Mouse (Mus musculus) MEL (cell line): ENCODE data around the gene Ak5. TPM values are rescaled to one million over a fixed set of nuclear protein-coding genes. Genes with fewer than 3 reads are reported as not detected.

Experiments used
- DNase-seq: peaks from one replicate; pipeline ENCODE4 v3.0.0; 2011; ENCODE audit warnings: low read depth, low spot score
- H3K27ac ChIP-seq: 2 replicates; pipeline ENCODE4 v1.5.1; 2012; ENCODE audit warnings: low read depth, mild to moderate bottlenecking, control low read depth, low read length, moderate library complexity; ENCODE audit not compliant: control insufficient read depth
- H3K27me3 ChIP-seq, 2 experiments: fragments of 150-350 bp in 1 of 2; sonication (generic) in 1 of 2; 2 replicates each; pipeline ENCODE4 v1.6.1; 2012; ENCODE audit warnings: low read length in 2 of 2, mild to moderate bottlenecking in 2 of 2, improper control_type of control experiment in 1 of 2, moderate library complexity in 1 of 2; ENCODE audit not compliant: insufficient read depth in 2 of 2, control insufficient read depth in 1 of 2
- H3K36me3 ChIP-seq, 2 experiments: 2 replicates each; pipeline ENCODE4 v1.6.1; 2012 to 2014; ENCODE audit warnings: low read length in 2 of 2, improper control_type of control experiment in 1 of 2, inconsistent platforms in 1 of 2, mild to moderate bottlenecking in 1 of 2; ENCODE audit not compliant: insufficient read depth in 2 of 2, control insufficient read depth in 1 of 2
- H3K4me1 ChIP-seq, 2 experiments: fragments of 150-350 bp in 1 of 2; sonication (generic) in 1 of 2; 2 replicates each; pipeline ENCODE4 v1.6.1; 2012; ENCODE audit warnings: low read length in 2 of 2, improper control_type of control experiment in 1 of 2, mild to moderate bottlenecking in 1 of 2; ENCODE audit not compliant: insufficient read depth in 2 of 2, control insufficient read depth in 1 of 2
- H3K4me3 ChIP-seq, 2 experiments: fragments of 150-350 bp in 1 of 2; sonication (generic) in 1 of 2; 2 replicates each; pipeline ENCODE4 v1.5.1; 2012; ENCODE audit warnings: low read depth in 2 of 2, low read length in 2 of 2, mild to moderate bottlenecking in 2 of 2, moderate library complexity in 2 of 2, control low read depth in 1 of 2, improper control_type of control experiment in 1 of 2; ENCODE audit not compliant: control insufficient read depth in 1 of 2, insufficient read depth in 1 of 2
- H3K79me2 ChIP-seq: 2 replicates; pipeline ENCODE4 v1.6.1; 2012; ENCODE audit warnings: mild to moderate bottlenecking, low read length, moderate library complexity; ENCODE audit not compliant: control insufficient read depth, poor library complexity, insufficient read depth
- H3K9ac ChIP-seq: 2 replicates; pipeline ENCODE4 v1.6.1; 2012; ENCODE audit warnings: low read depth, mild to moderate bottlenecking, control low read depth, low read length, moderate library complexity; ENCODE audit not compliant: control insufficient read depth, poor library complexity, severe bottlenecking
- H3K9me3 ChIP-seq: fragments of 150-350 bp; sonication (generic); replicated peaks from 2 replicates; pipeline ENCODE4 v1.6.1; 2012; ENCODE audit warnings: mild to moderate bottlenecking, low read length, improper control_type of control experiment, moderate library complexity; ENCODE audit not compliant: insufficient read depth
- BHLHE40 ChIP-seq: IDR thresholded peaks from 2 replicates; pipeline ENCODE4 v1.6.1; 2012; ENCODE audit warnings: low read depth, mild to moderate bottlenecking, inconsistent platforms, low read length, improper control_type of control experiment, borderline replicate concordance
- CHD2 ChIP-seq: IDR thresholded peaks from 2 replicates; pipeline ENCODE4 v1.6.1; 2011; ENCODE audit warnings: low read length, improper control_type of control experiment
- CTCF ChIP-seq, 3 experiments: IDR thresholded peaks in 2 of 3; conservative IDR thresholded peaks in 1 of 3; 2 replicates each; pipeline ENCODE4 v1.5.1; 2011 to 2012; ENCODE audit warnings: low read length in 3 of 3, low read depth in 2 of 3, mild to moderate bottlenecking in 2 of 3, improper control_type of control experiment in 1 of 3, inconsistent platforms in 1 of 3, mixed read lengths in 1 of 3, moderate library complexity in 1 of 3; ENCODE audit not compliant: control insufficient read depth in 1 of 3, insufficient read depth in 1 of 3, poor library complexity in 1 of 3, severe bottlenecking in 1 of 3
- EP300 ChIP-seq, 2 experiments: IDR thresholded peaks; 2 replicates each; pipeline ENCODE4 v1.6.1; 2011; ENCODE audit warnings: improper control_type of control experiment in 2 of 2, low read length in 2 of 2, low read depth in 1 of 2, mild to moderate bottlenecking in 1 of 2
- ETS1 ChIP-seq: IDR thresholded peaks from 2 replicates; pipeline ENCODE4 v1.6.1; 2012; ENCODE audit warnings: low read depth, mild to moderate bottlenecking, inconsistent platforms, low read length, improper control_type of control experiment, moderate library complexity
- GABPA ChIP-seq: IDR thresholded peaks from 2 replicates; pipeline ENCODE4 v1.6.1; 2012; ENCODE audit warnings: low read depth, mild to moderate bottlenecking, inconsistent platforms, low read length, improper control_type of control experiment, moderate library complexity
- JUND ChIP-seq: IDR thresholded peaks from 2 replicates; pipeline ENCODE4 v1.6.1; 2011; ENCODE audit warnings: low read depth, mild to moderate bottlenecking, improper control_type of control experiment, low read length
- KAT2A ChIP-seq: conservative IDR thresholded peaks from 2 replicates; pipeline ENCODE4 v1.6.1; 2012; ENCODE audit warnings: low read depth, low read length, improper control_type of control experiment, inconsistent platforms
- MAFK ChIP-seq: IDR thresholded peaks from 2 replicates; pipeline ENCODE4 v1.6.1; 2011; ENCODE audit warnings: low read depth, mild to moderate bottlenecking, low read length, improper control_type of control experiment, borderline replicate concordance
- MAX ChIP-seq: IDR thresholded peaks from 2 replicates; pipeline ENCODE4 v1.6.1; 2011; ENCODE audit warnings: low read length, improper control_type of control experiment
- MEF2A ChIP-seq: IDR thresholded peaks from 2 replicates; pipeline ENCODE4 v1.6.1; 2014; ENCODE audit warnings: low read depth, mild to moderate bottlenecking, inconsistent platforms, low read length, improper control_type of control experiment; ENCODE audit not compliant: poor library complexity, insufficient replicate concordance, severe bottlenecking; ENCODE audit errors: extremely low read depth
- MYB ChIP-seq: IDR thresholded peaks from 2 replicates; pipeline ENCODE4 v1.6.1; 2011; ENCODE audit warnings: mild to moderate bottlenecking, low read depth, low read length, improper control_type of control experiment
- NRF1 ChIP-seq: IDR thresholded peaks from 2 replicates; pipeline ENCODE4 v1.6.1; 2014; ENCODE audit warnings: low read depth, mild to moderate bottlenecking, inconsistent platforms, low read length, improper control_type of control experiment, moderate library complexity; ENCODE audit not compliant: poor library complexity, insufficient read depth, severe bottlenecking
- POLR2A ChIP-seq, 2 experiments: IDR thresholded peaks; 2 replicates each; pipeline ENCODE4 v1.6.1; 2011 to 2012; ENCODE audit warnings: low read length in 2 of 2, mild to moderate bottlenecking in 2 of 2, control low read depth in 1 of 2, improper control_type of control experiment in 1 of 2, low read depth in 1 of 2, moderate library complexity in 1 of 2; ENCODE audit not compliant: control insufficient read depth in 1 of 2, insufficient read depth in 1 of 2, poor library complexity in 1 of 2
- POLR2AphosphoS2 ChIP-seq: IDR thresholded peaks from 2 replicates; pipeline ENCODE4 v1.6.1; 2011; ENCODE audit warnings: low read length, improper control_type of control experiment
- POLR2AphosphoS5 ChIP-seq: IDR thresholded peaks from 2 replicates; pipeline ENCODE4 v1.6.1; 2012; ENCODE audit warnings: low read depth, borderline replicate concordance, mild to moderate bottlenecking, inconsistent platforms, low read length, moderate library complexity, mixed read lengths
- RAD21 ChIP-seq: IDR thresholded peaks from 2 replicates; pipeline ENCODE4 v1.6.1; 2011; ENCODE audit warnings: mild to moderate bottlenecking, low read depth, low read length, improper control_type of control experiment
- SIN3A ChIP-seq: IDR thresholded peaks from 2 replicates; pipeline ENCODE4 v1.6.1; 2012; ENCODE audit warnings: low read length, improper control_type of control experiment, inconsistent platforms
- TAL1 ChIP-seq: IDR thresholded peaks from 2 replicates; pipeline ENCODE4 v1.6.1; 2012; ENCODE audit warnings: mild to moderate bottlenecking, inconsistent platforms, low read length, moderate library complexity, mixed read lengths
- TCF12 ChIP-seq: IDR thresholded peaks from 2 replicates; pipeline ENCODE4 v1.6.1; 2014; ENCODE audit warnings: low read depth, mild to moderate bottlenecking, inconsistent platforms, low read length, improper control_type of control experiment, moderate library complexity
- UBTF ChIP-seq: IDR thresholded peaks from 2 replicates; pipeline ENCODE4 v1.6.1; 2012; ENCODE audit warnings: low read depth, mild to moderate bottlenecking, inconsistent platforms, low read length, improper control_type of control experiment, moderate library complexity, borderline replicate concordance; ENCODE audit not compliant: insufficient read depth
- ZC3H11A ChIP-seq: IDR thresholded peaks from 2 replicates; pipeline ENCODE4 v1.6.1; 2012; ENCODE audit warnings: low read depth, mild to moderate bottlenecking, inconsistent platforms, low read length, improper control_type of control experiment
- ZMIZ1 ChIP-seq: IDR thresholded peaks from 2 replicates; pipeline ENCODE4 v1.6.1; 2012; ENCODE audit warnings: low read depth, mild to moderate bottlenecking, inconsistent platforms, low read length, improper control_type of control experiment, moderate library complexity
- ZNF384 ChIP-seq: IDR thresholded peaks from 2 replicates; pipeline ENCODE4 v1.6.1; 2012; ENCODE audit warnings: low read depth, mild to moderate bottlenecking, inconsistent platforms, low read length, improper control_type of control experiment
- polyA plus RNA-seq, 2 experiments: library from polyadenylated mRNA; stranded (reverse) in 1 of 2; unstranded in 1 of 2; fragments of >175 nt in 1 of 2; fragments of >200 nt in 1 of 2; gene quantifications; 2 replicates each; pipeline versions ENCODE4 v1.2.1 to v1.2.4; 2012; ENCODE audit warnings: low replicate concordance in 2 of 2, low read depth in 1 of 2; ENCODE audit not compliant: insufficient read length in 2 of 2, insufficient read depth in 1 of 2, missing spikeins in 1 of 2
- total RNA-seq: library from RNA; depleted of rRNA; stranded (reverse); fragments of 300-350 nt; gene quantifications from 2 replicates; pipeline ENCODE4 v1.2.3, GENCODE M21; 2012

Gene Ak5
- total and polyA plus RNA-seq, 3 experiments = 0.06 to 0.31 TPM; not detected in 1

DNA sequence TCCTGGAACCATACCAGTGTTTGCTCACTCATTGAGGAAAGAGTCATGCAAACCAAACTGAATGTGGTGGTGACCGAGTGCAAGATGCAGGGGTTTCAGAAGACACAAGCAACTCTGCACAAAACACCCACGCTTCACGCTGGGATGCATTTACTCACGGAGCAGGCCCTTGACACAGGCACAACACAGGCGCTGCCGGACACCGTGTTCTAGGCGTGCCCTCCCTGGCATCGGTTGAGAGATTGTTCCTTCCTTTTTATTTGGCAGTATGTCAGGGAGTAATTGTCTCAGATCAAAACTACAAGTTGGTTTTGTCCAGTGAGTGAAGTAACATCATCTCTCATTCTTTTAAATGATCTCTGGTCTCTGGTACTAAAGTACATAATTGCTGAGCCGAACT, 205.3 kb downstream of the Ak5 start:
- no peak for DNase-seq
- no peak overlapping the region for H3K9ac ChIP-seq

DNA sequence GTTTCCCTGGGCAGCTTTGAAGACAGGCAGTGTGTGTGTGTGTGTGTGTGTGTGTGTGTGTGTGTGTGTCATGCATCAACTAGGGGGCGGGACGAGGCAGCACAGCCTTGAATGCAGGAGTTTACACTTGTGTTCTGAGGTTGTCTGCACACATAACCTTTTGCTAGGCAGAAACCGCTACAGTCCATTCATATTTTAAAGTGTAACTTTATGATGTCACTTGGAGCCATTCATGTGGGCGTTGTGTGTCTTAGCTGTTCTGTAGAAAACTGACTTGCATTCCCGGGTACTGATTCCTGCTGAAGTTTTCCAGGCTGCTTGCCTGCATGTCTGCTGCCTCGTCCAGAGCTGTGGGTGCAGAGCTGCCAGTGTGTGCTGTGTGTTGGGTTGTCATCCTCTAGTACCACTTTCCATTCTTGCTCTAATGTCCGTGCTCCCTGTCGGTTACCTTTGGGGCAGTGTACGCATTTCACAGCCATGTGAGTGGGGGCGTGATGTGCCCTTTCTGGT, 206.1 kb downstream of the Ak5 start:
- no peaks in the 10 kb centered on the region for H3K79me2 ChIP-seq
- no peak for DNase-seq
- no peak overlapping the region for H3K4me3 ChIP-seq
- TF ChIP-seq ZC3H11A (no peak), BHLHE40 (no peak), POLR2A (IDR thresholded peaks at IDR 0.05; ENCODE audit: control insufficient read depth in 1 of 2, insufficient read depth in 1 of 2, low read depth in 1 of 2, low read length in 2 of 2, poor library complexity in 1 of 2) (no peak), ETS1 (no peak), POLR2AphosphoS5 (no peak), UBTF (no peak), KAT2A (no peak), JUND (no peak), POLR2AphosphoS2 (no peak), GABPA (no peak)
- no peak overlapping the region for H3K27ac ChIP-seq
- peaks cover 7 to 8% of the 10 kb centered on the region in 2 experiments for H3K36me3 ChIP-seq
- no peaks in the 10 kb centered on the region for H3K27me3 ChIP-seq
- H3K4me1 ChIP-seq = peaks cover 3 to 5% of the 10 kb centered on the region in 2 experiments
- H3K9me3 ChIP-seq = no peaks in the 10 kb centered on the region
- no peak overlapping the region for H3K9ac ChIP-seq

More for the DNA sequence above, 205.3 kb downstream of the Ak5 start:
- no peaks in the 10 kb centered on the region for H3K27me3 ChIP-seq
- H3K79me2 ChIP-seq = no peaks in the 10 kb centered on the region
- no peak overlapping the region for H3K4me3 ChIP-seq
- H3K36me3 ChIP-seq = peaks cover 3 to 8% of the 10 kb centered on the region in 2 experiments; a peak in 3 of 4 replicates
- TF ChIP-seq MAX (no peak), RAD21 (no peak), POLR2A (IDR thresholded peaks at IDR 0.05; ENCODE audit: control insufficient read depth in 1 of 2, insufficient read depth in 1 of 2, low read depth in 1 of 2, low read length in 2 of 2, poor library complexity in 1 of 2) (no peak), POLR2AphosphoS5 (no peak), ETS1 (no peak), NRF1 (no peak), ZNF384 (no peak), CTCF (IDR thresholded peaks at IDR 0.05 in 2 of 3, conservative IDR thresholded peaks at IDR 0.05 in 1 of 3; ENCODE audit: control insufficient read depth in 1 of 3, insufficient read depth in 1 of 3, low read depth in 2 of 3, low read length in 3 of 3, poor library complexity in 1 of 3, severe bottlenecking in 1 of 3) (no peak), SIN3A (no peak), UBTF (no peak), MEF2A (no peak), ZMIZ1 (no peak), CHD2 (no peak), EP300 (IDR thresholded peaks at IDR 0.05; ENCODE audit: low read depth in 1 of 2, low read length in 2 of 2) (no peak), MAFK (no peak), JUND (no peak), TCF12 (no peak), GABPA (no peak), TAL1 (no peak), MYB (no peak)
- no peak overlapping the region for H3K27ac ChIP-seq
- H3K4me1 ChIP-seq = peaks cover 0 to 1% of the 10 kb centered on the region in 2 experiments; a peak in 1 of 4 replicates
- no peaks in the 10 kb centered on the region for H3K9me3 ChIP-seq
